Mouse (Mus musculus) limb, embryonic 12.5 days (tissue): ENCODE data around the gene Gp1ba. TPM values are rescaled to one million over a fixed set of nuclear protein-coding genes. Genes with fewer than 3 reads are reported as not detected.

Experiments
- ATAC-seq: fragments of 200-750 bp; cut with Nextera tagmentation; 2 replicates; pipeline ENCODE4 v1.8.0; 2017; ENCODE audit warnings: low read depth, moderate TSS enrichment; ENCODE audit not compliant: insufficient number of reproducible peaks, insufficient read depth, low FRiP score, low TSS enrichment
- H3K27ac ChIP-seq: fragments of 300-500 bp; sonication (generic); 2 replicates; pipeline ENCODE4 v1.5.1; 2016; ENCODE audit warnings: mild to moderate bottlenecking, moderate library complexity
- H3K27me3 ChIP-seq: fragments of 300-500 bp; sonication (generic); 2 replicates; pipeline ENCODE4 v1.6.1; 2016; ENCODE audit warnings: mild to moderate bottlenecking, moderate library complexity
- H3K36me3 ChIP-seq: fragments of 300-500 bp; sonication (generic); 2 replicates; pipeline ENCODE4 v1.6.1; 2016; ENCODE audit warnings: mild to moderate bottlenecking, moderate library complexity
- H3K4me1 ChIP-seq: fragments of 300-500 bp; sonication (generic); replicated peaks from 2 replicates; pipeline ENCODE4 v1.6.1; 2016
- H3K4me2 ChIP-seq: fragments of 300-500 bp; sonication (generic); 2 replicates; pipeline ENCODE4 v1.6.1; 2016; ENCODE audit warnings: mild to moderate bottlenecking, moderate library complexity
- H3K4me3 ChIP-seq: fragments of 300-500 bp; sonication (generic); replicated peaks from 2 replicates; pipeline ENCODE4 v1.5.1; 2016; ENCODE audit warnings: mild to moderate bottlenecking
- H3K9ac ChIP-seq: fragments of 300-500 bp; sonication (generic); replicated peaks from 2 replicates; pipeline ENCODE4 v1.6.1; 2016; ENCODE audit warnings: mild to moderate bottlenecking, moderate library complexity
- H3K9me3 ChIP-seq: fragments of 300-500 bp; sonication (generic); 2 replicates; pipeline ENCODE4 v1.6.1; 2016; ENCODE audit warnings: mild to moderate bottlenecking, moderate library complexity
- WGBS: fragments of 180-500 bp; shearing (Covaris S2); methylation state at CpG from one replicate; pipeline ENCODE4 v1.1.7; 2016; 5-methylcytosine and 5-hydroxymethylcytosine counted together
- polyA plus RNA-seq: library from polyadenylated mRNA; unstranded; fragments of >200 nt; fragmentation: Nextera tagmentation; extraction: Ambion mirVana; gene quantifications from 2 replicates; pipeline ENCODE4 v1.2.1, GENCODE M21; 2016

Gene Gp1ba
- polyA plus RNA-seq, 1 experiment from 2014 or later = 0.31 TPM

GRCm38 (mm10) chr11:70630129-70630528 is 8.8 kb upstream of the Gp1ba start:
- Histone ChIP-seq H3K4me3 (no peak overlapping the region), H3K9ac (no peak overlapping the region), H3K9me3 (no peaks in the 10 kb centered on the region), H3K27ac (no peak overlapping the region), H3K36me3 (no peaks in the 10 kb centered on the region), H3K4me1 (no peaks in the 10 kb centered on the region), H3K27me3 (no peaks in the 10 kb centered on the region), H3K4me2 (no peak overlapping the region)
- no peak for ATAC-seq
- WGBS = 70% methylated on average over 7 of the region's 7 CpGs

- H3K4me1 ChIP-seq = no peaks in the 10 kb centered on the region
- H3K4me2 ChIP-seq = no peak overlapping the region
- no peak overlapping the region for H3K9ac ChIP-seq
- H3K4me3 ChIP-seq = no peak overlapping the region
- no peaks in the 10 kb centered on the region for H3K27me3 ChIP-seq
- no peaks in the 10 kb centered on the region for H3K36me3 ChIP-seq
- no peak for ATAC-seq
- WGBS = 82% methylated on average over 4 of the region's 4 CpGs
- H3K27ac ChIP-seq = no peak overlapping the region
- no peaks in the 10 kb centered on the region for H3K9me3 ChIP-seq
These were observed 3.3 kb upstream of the Gp1ba start for GRCm38 (mm10) chr11:70635601-70636000.

- no peaks in the 10 kb centered on the region for H3K27me3 ChIP-seq
- no peak overlapping the region for H3K27ac ChIP-seq
- H3K4me2 ChIP-seq = no peak overlapping the region
- no peaks in the 10 kb centered on the region for H3K9me3 ChIP-seq
- ATAC-seq = no peak
- no peaks in the 10 kb centered on the region for H3K4me1 ChIP-seq
- peaks cover 2% of the 10 kb centered on the region; the same call in 1 of the 2 replicates for H3K36me3 ChIP-seq
- no peak overlapping the region for H3K4me3 ChIP-seq
- H3K9ac ChIP-seq = no peak overlapping the region
- 81% methylated on average over 1 of the region's 1 CpGs for WGBS
These were observed 1.2 kb upstream of the Gp1ba start for GRCm38 (mm10) chr11:70637764-70638163.

- H3K9ac ChIP-seq = no peak overlapping the region
- 85% methylated on average over 1 of the region's 1 CpGs for WGBS
- no peak overlapping the region for H3K4me3 ChIP-seq
- no peak overlapping the region for H3K4me2 ChIP-seq
- H3K27me3 ChIP-seq = no peaks in the 10 kb centered on the region
- no peaks in the 10 kb centered on the region for H3K9me3 ChIP-seq
- H3K27ac ChIP-seq = no peak overlapping the region
- H3K4me1 ChIP-seq = no peaks in the 10 kb centered on the region
- H3K36me3 ChIP-seq = peaks cover 7% of the 10 kb centered on the region; the same call in 1 of the 2 replicates
- no peak for ATAC-seq
These were observed 629 bp upstream of the Gp1ba start for GRCm38 (mm10) chr11:70638293-70638692.

- H3K9me3 ChIP-seq = no peaks in the 10 kb centered on the region
- no peak overlapping the region for H3K9ac ChIP-seq
- no peak for ATAC-seq
- H3K27ac ChIP-seq = no peak overlapping the region
- H3K36me3 ChIP-seq = peaks cover 24% of the 10 kb centered on the region
- no peaks in the 10 kb centered on the region for H3K4me1 ChIP-seq
- no peaks in the 10 kb centered on the region for H3K27me3 ChIP-seq
- no peak overlapping the region for H3K4me3 ChIP-seq
- 85% methylated on average over 8 of the region's 8 CpGs for WGBS
- H3K4me2 ChIP-seq = no peak overlapping the region
These were observed 1.1 kb downstream of the Gp1ba start for GRCm38 (mm10) chr11:70639976-70640375.

GRCm38 (mm10) chr11:70641241-70641640 is 2.3 kb downstream of the Gp1ba start:
- Histone ChIP-seq H3K4me1 (peaks cover 12% of the 10 kb centered on the region), H3K27ac (no peak overlapping the region), H3K27me3 (no peaks in the 10 kb centered on the region), H3K4me3 (no peak overlapping the region), H3K9ac (no peak overlapping the region), H3K9me3 (no peaks in the 10 kb centered on the region), H3K4me2 (no peak overlapping the region), H3K36me3 (peaks cover 32% of the 10 kb centered on the region)
- WGBS = 87% methylated on average over 7 of the region's 7 CpGs
- ATAC-seq = no peak

GRCm38 (mm10) chr11:70643051-70643450 is 4.1 kb downstream of the Gp1ba start:
- H3K4me2 ChIP-seq = no peak overlapping the region
- WGBS = 92% methylated on average over 6 of the region's 6 CpGs
- H3K36me3 ChIP-seq = peaks cover 32% of the 10 kb centered on the region
- ATAC-seq = no peak
- H3K4me3 ChIP-seq = no peak overlapping the region
- no peak overlapping the region for H3K27ac ChIP-seq
- no peaks in the 10 kb centered on the region for H3K27me3 ChIP-seq
- H3K4me1 ChIP-seq = peaks cover 16% of the 10 kb centered on the region
- no peaks in the 10 kb centered on the region for H3K9me3 ChIP-seq
- no peak overlapping the region for H3K9ac ChIP-seq

- no peaks in the 10 kb centered on the region for H3K27me3 ChIP-seq
- no peak overlapping the region for H3K9ac ChIP-seq
- H3K9me3 ChIP-seq = no peaks in the 10 kb centered on the region
- H3K4me1 ChIP-seq = peaks cover 32% of the 10 kb centered on the region
- 0 out of 2 replicates have a peak overlapping the region, but pooled peaks have one; percentile 83 for H3K4me2 ChIP-seq
- H3K36me3 ChIP-seq = peaks cover 46% of the 10 kb centered on the region
- H3K4me3 ChIP-seq = no peak overlapping the region
- no peak for ATAC-seq
- WGBS = 92% methylated on average over 8 of the region's 8 CpGs
- no peak overlapping the region for H3K27ac ChIP-seq
These were observed 5.7 kb downstream of the Gp1ba start for GRCm38 (mm10) chr11:70644564-70645103.

- peak overlapping the region; percentile 83 for H3K9ac ChIP-seq
- H3K36me3 ChIP-seq = peaks cover 55% of the 10 kb centered on the region
- peak overlapping the region; percentile 93 for H3K27ac ChIP-seq
- H3K4me2 ChIP-seq = peak overlapping the region; percentile 83
- H3K9me3 ChIP-seq = no peaks in the 10 kb centered on the region
- H3K4me3 ChIP-seq = peak overlapping the region; percentile 54
- peaks cover 39% of the 10 kb centered on the region for H3K4me1 ChIP-seq
- WGBS = 92% methylated on average over 12 of the region's 12 CpGs
- H3K27me3 ChIP-seq = no peaks in the 10 kb centered on the region
- ATAC-seq = no peak
These were observed 6.7 kb downstream of the Gp1ba start for GRCm38 (mm10) chr11:70645461-70646258.

- Histone ChIP-seq H3K27me3 (no peaks in the 10 kb centered on the region), H3K36me3 (peaks cover 61% of the 10 kb centered on the region), H3K27ac (peak overlapping the region; percentile 93), H3K9ac (peak overlapping the region; percentile 83), H3K4me2 (peak overlapping the region; percentile 83), H3K4me3 (peak overlapping the region; percentile 54), H3K9me3 (no peaks in the 10 kb centered on the region), H3K4me1 (peaks cover 44% of the 10 kb centered on the region)
- ATAC-seq = no peak
- WGBS = 27% methylated on average over 3 of the region's 3 CpGs
These were observed 7.3 kb downstream of the Gp1ba start for GRCm38 (mm10) chr11:70646259-70646555.

- H3K36me3 ChIP-seq = peaks cover 68% of the 10 kb centered on the region
- H3K27me3 ChIP-seq = no peaks in the 10 kb centered on the region
- peaks cover 51% of the 10 kb centered on the region for H3K4me1 ChIP-seq
- peak within 1 kb of the TSS; percentile 54 for H3K4me3 ChIP-seq
- peak within 1 kb of the TSS; percentile 95 for H3K4me2 ChIP-seq
- ATAC-seq = peak; percentile 82
- under 1% methylated on average over 63 of the region's 63 CpGs for WGBS
- H3K27ac ChIP-seq = peak within 1 kb of the TSS; percentile 94
- H3K9me3 ChIP-seq = no peaks in the 10 kb centered on the region
- H3K9ac ChIP-seq = peak within 1 kb of the TSS; percentile 83
These were observed 8.0 kb downstream of the Gp1ba start, which contains the start of the genes Rnf167 and Slc25a11 for GRCm38 (mm10) chr11:70646691-70647650. Rnf167 (plus strand) TSS chr11:70647235. Slc25a11 (minus strand) TSS chr11:70647479.
